Mouse (Mus musculus) c-Kit-positive CD71-positive TER-119-negative erythroid progenitor cells, embryonic 14.5 days (primary cell): Measurements from ENCODE around the gene Gnat3.
"Not testable (repeated sequence)": the region's sequence is repeated elsewhere in the genome, so short reads cannot be mapped to it uniquely, and the experiment has no call there.

ENCODE experiments used
- DNase-seq: peaks from one replicate; pipeline ENCODE4 v3.0.0-alpha.2; 2013; ENCODE audit warnings: low read depth

Gnat3 gene

DNA sequence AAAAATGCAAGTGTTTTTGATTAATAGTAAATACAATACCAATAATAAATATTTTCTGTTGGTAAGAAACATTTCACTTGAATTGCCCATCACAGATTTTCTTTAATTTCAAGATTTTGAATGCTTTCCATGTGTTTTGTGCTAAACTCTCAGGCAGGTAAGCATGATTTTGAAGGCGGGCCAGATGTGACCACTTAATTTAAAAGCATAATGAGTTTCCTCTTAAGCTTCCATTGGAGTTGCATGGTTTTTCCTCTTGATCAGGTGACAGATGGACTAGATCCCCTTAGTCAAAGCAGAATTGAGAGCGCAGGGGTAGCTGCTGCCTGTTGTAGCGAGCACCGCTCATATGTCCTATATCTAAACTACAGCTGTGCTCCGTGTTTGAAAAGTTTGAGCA lies at the start of gene Gnat3:
TSS of gene Gnat3 (plus strand) at position 301 of the 400 bp plus-strand sequence.
- no peak for DNase-seq

DNA sequence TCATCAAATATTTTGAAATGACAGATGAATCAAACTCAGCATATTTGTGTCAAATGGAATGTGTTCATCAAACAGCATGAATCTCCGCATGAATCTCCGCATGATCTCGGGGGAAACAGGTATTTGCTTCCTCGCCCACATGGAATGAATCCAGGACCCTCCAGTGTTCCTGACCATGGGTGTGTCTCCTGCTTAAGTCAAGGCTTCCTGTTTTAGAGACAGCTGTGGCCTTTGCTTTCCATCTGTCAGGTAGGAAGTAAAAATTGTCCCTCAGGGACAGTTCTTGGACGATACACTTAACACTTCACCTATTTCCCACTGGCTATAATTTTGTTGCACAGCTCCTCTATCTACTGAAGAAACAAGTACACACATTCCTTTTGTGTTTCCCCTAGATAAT lies 43.4 kb upstream of the Gnat3 start:
- DNase-seq = no peak

DNA sequence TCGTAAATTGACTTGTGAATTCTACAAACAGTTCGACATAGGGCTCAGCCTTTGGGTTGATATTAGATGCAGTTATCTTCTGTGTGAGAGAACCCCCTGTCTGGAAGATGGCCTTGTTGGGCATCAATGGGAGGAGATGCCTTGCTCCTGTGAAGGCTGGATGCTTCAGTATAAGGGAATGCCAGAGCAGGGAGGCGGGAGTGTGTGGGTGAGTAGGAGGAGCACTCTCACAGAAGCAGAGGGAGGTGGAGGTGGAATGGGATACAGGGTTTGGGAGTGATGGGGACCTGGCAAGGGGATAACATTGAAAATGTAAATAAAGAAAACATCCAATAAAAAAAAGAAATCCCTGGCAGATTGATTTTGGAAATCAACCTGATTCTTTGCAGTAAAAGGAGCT lies 38.7 kb upstream of the Gnat3 start:
- DNase-seq = no peak

GRCm38 (mm10) chr5:17924085-17924518 lies 38.2 kb upstream of the Gnat3 start:
- no peak for DNase-seq

- no peak for DNase-seq
Measured at GRCm38 (mm10) chr5:17928471-17928870, 33.9 kb upstream of the Gnat3 start.

DNA sequence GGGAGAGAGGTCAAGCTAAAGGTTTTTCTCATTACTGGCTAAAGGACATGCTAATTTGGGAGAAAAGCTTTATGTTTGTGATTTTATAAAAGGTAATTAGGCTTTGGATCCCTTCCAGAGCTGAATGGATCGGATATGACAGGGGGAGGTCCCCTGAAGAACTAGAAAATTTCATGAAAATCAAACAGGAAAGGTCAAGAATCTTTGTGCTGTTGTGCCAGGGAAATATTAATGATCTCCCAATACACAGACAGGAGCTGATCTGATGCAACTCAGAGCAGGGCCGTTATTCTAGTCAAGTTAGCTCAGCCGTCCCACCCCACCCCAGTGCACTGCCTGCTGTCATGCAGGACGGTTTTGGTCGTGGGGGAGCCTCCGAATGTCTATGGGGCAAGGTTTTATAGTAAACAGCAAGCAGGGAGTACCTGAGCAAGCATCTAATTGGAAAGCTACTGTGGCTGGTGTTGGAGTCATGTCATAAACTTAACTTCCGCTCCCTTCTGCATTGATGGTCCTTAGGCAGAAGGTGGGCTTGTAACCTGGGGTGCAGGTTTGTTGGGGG lies 33.3 kb upstream of the Gnat3 start:
- DNase-seq = no peak

DNA sequence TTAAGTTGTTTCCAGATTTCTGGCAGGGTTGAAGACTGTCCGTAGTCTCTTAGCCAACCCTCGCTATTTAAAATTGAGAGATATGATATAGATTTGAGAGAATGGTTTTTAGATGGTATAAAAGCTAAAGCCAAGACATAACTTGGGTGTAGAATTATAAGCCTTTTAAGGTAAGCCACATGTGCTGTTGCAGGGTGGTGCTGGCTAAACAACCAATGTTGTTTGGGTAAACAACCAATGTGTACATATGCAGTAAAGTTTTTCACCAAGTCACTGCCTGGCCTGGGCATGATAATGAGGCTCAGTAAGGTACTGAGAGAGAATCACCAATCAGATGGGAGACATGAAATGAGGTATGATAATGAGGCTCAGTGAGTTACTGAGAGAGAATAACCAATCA lies 30.8 kb upstream of the Gnat3 start:
- not testable (repeated sequence) for DNase-seq

- no peak for DNase-seq
Measured at GRCm38 (mm10) chr5:17934501-17934900, 27.8 kb upstream of the Gnat3 start.

DNA sequence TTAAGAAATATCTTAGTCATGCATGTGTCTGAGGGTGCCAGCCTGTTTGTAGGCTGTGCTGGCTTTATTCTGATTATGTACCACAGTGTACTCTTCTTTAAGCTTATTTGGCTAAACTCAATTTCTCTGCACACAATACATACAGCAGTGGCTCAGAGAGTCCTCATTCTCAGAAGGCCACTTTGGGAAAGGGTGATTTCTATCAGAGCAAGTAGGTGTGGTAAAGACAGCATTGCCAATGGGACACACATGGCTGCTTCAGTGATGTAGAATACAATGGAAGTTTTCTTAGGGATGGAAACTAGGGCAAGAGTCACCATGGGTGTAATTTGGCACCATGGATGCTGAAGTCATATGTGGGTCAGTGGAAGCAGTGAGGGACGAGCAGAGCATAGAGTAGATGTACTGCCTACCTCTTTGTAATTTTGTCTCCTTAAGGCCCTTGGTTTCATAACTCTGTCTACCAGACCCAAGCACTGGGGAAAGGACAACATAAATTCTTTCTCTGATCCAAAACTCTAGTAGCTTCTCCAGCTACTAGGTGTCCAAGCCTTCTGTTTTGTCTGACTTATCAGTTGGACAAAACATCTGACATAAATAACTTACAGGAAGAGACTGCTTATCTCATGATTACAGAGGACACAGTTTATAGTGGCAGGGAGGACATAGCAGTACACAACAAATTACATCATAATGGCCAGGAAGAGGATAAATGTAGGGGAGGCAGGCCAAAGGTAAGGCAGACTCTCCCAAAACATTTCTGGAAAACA lies 24.0 kb upstream of the Gnat3 start:
- DNase-seq = peak; percentile 5

DNA sequence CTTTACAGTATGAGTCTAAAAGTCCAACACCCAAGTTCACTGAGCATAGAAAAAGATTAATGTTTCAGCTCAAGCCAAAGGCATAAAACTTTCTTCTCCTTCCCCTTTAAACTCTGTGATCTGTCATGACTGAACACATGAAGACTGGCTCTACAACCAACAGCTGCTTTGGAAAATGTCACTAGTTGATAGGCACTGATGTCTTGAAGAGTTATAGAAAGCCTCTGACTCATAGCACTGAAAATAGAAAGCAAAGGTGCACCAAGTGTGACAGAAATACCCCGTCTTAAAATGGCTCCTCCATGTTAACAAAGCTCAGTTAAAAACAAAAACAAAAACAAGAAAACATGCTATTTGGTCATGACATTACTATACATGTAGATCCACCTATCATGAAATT lies 5.9 kb upstream of the Gnat3 start:
- no peak for DNase-seq

DNA sequence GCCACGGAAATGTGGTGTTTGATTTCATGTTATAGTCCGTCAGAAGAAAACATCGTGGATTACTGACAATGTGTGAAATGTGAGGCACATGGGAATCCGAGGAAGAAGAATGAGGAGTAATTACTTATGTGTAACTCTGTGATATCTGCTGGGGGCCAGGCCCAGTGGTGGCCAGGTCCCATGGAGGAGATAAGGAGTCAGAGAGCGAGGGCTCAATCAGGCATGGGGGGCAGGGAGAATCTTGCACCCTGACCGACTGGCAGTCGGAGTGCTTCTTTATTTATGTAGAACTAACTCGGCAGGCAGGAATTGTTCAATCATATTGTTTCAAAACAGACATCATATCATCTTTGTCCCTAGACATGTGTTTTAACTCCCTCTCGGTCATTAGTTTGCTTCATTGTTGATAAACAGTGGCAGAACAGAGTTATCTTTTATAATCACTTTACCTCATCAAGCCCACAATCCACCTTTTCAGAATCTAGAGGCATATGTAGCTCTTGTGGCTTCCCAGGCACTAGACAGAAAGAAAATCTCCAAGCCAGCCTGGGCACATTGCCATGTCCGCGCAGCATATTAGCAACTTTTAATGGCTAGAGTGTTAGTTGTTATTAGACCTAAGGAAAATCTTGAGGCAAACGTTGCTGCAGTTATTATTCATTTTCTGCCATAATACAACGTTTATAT lies 7.5 kb downstream of the Gnat3 start:
- DNase-seq = peak; percentile 32

DNA sequence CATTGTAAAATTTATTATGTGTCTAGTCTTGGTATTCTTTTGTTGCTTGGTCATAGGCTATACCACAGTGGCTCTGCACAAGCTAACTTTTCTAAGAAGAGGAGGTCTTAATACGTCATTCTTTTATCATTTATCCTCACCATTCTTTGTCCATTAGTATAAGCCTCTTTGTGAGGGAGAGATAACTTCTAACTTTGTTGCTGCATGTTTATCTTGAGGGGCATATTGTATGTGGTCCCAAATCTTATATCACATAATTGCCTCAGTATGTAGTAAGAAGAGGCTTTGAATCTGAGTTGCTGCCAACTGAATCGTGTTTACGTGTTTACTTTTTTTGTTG lies 8.0 kb downstream of the Gnat3 start:
- DNase-seq = peak; percentile 16

GRCm38 (mm10) chr5:17980501-17981121 lies 18.3 kb downstream of the Gnat3 start:
- DNase-seq = no peak

- no peak for DNase-seq
Measured at GRCm38 (mm10) chr5:17982770-17983169, 20.4 kb downstream of the Gnat3 start.

DNA sequence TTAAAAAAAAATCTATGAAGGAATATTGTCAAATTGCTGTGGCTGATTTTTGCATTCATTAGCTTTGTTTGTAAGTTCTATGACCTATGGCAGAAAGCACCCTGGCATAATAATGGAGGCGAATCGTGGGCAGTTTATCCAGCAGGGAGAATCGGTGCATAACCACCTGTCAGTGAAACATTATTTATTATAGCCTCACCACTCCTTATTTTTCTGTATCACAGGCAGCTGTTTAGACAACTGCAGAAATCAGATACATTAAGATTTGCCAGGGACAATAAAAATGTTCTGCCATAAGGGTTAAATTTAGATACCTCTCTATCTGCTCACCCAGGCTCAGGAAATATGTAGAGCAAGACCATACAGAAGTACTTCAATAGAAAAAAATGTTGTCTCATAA lies 22.2 kb downstream of the Gnat3 start:
- DNase-seq = no peak

GRCm38 (mm10) chr5:17986611-17987010 lies 24.3 kb downstream of the Gnat3 start:
- DNase-seq = no peak

DNA sequence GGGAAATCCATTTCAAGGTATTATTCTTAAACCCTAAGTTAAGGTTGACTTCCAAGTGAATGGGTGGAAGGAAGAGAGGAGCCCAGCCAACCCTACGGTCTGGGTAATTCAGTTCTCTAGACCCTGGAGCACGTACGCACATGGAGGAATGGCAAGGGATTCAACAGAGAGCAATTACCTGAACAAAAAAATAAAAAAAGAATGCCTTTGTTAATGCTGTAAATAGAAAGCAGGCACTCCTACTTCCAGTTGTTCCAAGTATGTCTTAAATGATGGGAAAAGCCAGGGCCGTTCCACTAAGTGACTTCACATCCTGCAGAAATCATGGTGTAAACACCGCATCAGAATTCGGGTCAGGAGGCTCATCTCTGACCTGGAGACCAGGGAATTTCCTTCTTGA lies 28.3 kb downstream of the Gnat3 start:
- no peak for DNase-seq

DNA sequence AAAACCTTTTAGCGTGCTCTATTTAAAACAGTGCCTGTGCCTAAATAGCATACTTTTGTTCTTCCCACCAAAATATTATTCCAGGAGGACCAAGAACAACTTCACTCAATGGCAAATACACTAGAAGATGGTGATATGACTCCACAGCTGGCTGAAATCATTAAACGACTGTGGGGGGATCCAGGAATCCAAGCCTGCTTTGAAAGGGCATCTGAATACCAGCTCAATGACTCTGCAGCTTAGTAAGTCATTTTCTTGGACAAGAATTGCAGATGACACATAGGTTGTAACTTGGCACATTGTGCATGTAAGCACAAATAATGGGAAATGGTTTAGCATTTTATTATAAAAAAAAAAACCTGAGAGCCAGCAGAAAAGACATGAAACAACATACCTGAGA lies 37.2 kb downstream of the Gnat3 start:
- DNase-seq = no peak

DNA sequence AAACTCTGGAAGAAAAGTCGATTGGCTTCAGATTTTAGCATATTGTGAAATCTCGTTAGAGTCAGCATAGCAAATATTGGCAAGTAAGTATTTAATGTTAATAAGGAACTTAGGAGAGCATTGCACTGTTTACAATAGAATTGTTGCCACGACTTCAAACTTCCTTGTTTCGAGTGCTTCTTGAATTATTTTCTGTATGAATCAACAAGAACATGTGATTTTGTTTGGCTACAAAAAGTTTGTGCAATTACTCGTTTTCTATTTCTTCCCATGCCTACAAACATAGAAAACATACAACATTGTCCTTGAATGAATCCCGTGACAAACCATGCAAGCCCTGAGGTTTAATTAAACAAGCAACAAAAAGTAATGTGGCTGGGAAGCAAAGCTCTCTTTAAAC lies 37.8 kb downstream of the Gnat3 start:
- no peak for DNase-seq

GRCm38 (mm10) chr5:18001646-18002045 lies 39.3 kb downstream of the Gnat3 start:
- no peak for DNase-seq

- DNase-seq = no peak
Measured at GRCm38 (mm10) chr5:18003675-18004074, 41.3 kb downstream of the Gnat3 start.

GRCm38 (mm10) chr5:18004824-18005611 lies 42.7 kb downstream of the Gnat3 start:
- DNase-seq = no peak
